Mouse (Mus musculus): Measurements from ENCODE around the gene Usp5. TPM values are rescaled to one million over a fixed set of nuclear protein-coding genes. Genes with fewer than 3 reads are reported as not detected.
"Not testable (repeated sequence)": the region's sequence is repeated elsewhere in the genome, so short reads cannot be mapped to it uniquely, and the experiment has no call there.

The Usp5 gene
- total RNA-seq, 1 experiment from 2014 or later = 83.2 TPM

GRCm38 (mm10) chr6:124840241-124841167, 11.2 kb upstream of the Usp5 start, which contains the start of gene Gnb3:
Gene Gnb3, minus strand, starts transcription at chr6:124840275.
- peak; percentile 52 for DNase-seq

GRCm38 (mm10) chr6:124839805-124840204, 10.5 kb upstream of the Usp5 start:
- DNase-seq = peak; percentile 79

- no peak for DNase-seq
These were observed 7.1 kb upstream of the Usp5 start for GRCm38 (mm10) chr6:124836411-124836810.

DNA sequence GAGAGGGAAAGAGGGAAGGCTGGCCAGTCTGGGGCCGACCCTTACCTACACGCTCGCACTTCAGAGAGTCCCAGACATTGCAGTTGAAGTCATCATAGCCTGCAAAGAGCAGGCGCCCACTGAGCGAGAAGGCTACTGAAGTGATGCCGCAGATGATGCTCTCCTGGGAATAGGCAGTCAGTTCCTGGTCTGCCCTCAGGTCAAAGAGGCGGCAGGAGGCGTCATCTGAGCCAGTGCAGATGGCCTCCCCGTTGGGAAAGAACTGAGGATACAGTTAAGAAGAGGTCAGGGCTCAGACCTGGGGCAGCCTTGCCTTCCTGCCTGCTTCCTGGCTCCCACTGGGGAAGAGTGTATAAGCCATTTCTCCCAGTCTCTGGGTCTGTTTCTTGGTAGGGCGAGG, 6.2 kb upstream of the Usp5 start:
- no peak for DNase-seq

- no peak for DNase-seq
These were observed 5.3 kb upstream of the Usp5 start for GRCm38 (mm10) chr6:124834512-124835081.

- no peak for DNase-seq
These were observed 2.4 kb upstream of the Usp5 start for GRCm38 (mm10) chr6:124831649-124832048.

DNA sequence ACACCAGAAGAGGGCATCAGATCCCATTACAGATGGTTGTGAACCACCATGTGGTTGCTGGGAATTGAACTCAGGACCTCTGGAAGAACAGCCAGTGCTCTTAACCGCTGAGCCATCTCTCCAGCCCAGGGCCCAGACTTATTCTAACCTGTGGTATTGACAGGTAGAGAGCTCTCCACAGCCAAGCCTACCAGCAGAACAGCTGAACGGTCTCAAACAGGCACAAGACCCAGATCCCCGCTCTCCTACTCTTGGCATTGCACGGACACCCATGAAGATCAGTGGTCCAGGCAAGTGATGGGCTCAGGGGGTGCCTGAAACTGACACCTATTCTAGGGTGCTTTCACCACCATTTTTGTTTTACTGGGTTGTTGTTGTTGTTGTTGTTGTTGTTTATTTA, 1.9 kb upstream of the Usp5 start:
- DNase-seq = not testable (repeated sequence)

DNA sequence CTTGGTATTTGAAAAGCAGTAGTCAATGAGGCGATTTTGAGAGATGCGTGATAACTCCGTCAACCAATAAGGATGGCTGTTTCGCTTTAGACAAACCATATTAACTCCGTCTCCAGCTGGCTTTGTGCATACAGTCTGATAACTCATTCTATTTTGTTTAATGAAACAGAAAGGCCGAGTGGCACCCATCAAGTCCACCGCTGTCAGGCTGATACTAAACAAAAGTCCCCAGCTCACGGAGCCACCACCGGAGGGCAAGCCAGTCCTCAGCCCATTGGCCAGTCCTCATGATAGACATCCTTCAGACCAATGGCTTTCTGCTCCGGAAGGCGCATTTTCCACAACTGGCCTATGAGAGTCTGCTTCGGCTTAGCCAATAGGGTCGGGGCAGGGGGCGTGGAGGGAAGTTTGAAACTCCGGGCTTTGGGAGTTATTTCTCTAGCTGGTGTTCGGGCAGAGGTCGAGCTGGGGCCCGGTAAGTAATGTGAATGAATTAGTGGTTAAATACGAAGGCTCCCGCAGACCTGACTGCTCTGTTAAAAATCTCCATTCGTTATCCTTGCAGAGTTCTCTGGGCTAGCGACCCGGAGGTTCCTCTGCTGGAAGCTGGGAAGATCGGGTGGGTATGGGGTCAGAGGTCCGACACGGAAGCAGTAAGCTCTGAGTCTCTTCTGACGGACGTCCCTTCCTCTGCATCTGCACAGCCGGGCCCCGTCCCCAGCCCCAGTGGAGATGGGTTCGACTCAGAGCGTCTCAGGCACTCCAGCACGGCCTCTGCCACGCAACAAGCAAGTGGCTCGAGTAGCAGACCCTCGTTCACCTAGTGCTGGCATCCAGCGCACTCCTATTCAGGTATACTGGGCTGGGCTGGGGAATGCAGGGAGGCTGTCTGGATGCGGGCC, 766 bp upstream of the Usp5 start:
- DNase-seq = peak; percentile 95

DNA sequence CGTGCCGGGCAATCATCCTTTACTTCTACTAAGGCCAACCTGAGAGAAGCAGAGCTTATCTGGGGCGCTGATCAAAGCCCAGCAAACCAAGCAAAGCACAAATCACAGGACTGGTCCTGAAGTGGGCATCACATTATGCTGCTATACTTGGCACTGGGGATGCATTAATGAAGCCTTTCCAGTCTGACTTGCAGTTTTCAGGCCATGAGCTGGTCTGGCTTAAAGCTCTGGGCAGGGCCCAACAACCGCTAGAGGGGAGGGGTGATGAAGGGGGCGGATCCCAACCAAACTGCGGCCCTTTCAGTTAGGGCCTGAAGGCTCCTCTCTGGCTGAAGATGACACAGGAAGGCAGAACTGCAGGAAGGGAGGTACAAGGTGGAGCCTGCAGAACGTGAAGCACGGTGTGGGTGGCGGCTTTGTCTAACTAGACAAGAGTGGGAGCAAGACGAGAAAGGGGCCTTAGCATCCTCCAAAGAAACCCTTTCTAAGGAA, 1.1 kb downstream of the Usp5 start:
- DNase-seq = peak; percentile 77

- DNase-seq = no peak
These were observed 7.2 kb downstream of the Usp5 start for GRCm38 (mm10) chr6:124822049-124822448.

GRCm38 (mm10) chr6:124820891-124821290, 8.4 kb downstream of the Usp5 start:
- no peak for DNase-seq

DNA sequence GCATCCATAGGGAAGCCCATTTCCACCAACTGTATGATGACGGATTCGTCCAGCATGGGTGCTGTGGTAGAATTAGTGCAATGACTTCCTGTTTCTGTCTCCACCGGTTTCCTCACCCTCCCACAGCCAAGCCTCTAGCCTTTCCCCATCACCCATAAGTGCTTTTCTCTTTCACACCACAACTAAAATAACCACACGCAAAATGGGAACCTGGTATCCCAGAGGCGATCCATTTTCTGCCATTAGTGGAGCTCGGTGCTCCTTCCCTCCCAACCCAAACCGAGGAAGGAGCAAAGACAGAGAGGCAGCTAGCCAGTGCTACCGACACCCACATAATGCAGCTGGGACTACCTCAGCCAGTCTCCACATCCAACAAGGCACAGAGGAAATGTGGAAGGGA, 11.3 kb downstream of the Usp5 start:
- DNase-seq = no peak

GRCm38 (mm10) chr6:124817563-124817962, 11.7 kb downstream of the Usp5 start:
- no peak for DNase-seq

DNA sequence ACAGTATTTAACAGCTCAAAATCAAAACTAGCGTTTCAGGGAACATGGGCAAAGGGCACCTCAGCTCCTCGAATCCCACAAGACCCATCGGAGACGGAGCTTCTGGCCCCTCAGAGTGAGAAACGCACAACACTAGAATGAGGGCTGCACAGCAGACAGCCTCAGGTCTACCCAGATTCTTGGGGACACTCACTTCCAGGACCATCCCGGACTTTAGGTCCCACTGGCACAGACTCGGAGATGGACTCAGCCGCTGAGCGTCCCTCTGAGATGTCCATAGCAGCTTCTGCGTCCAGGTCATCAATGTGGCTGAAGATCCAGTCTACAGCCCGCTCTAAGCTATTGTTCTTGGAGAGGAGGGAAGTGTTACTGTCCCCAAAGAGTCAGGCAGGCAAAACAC, 12.2 kb downstream of the Usp5 start:
- DNase-seq = no peak

DNA sequence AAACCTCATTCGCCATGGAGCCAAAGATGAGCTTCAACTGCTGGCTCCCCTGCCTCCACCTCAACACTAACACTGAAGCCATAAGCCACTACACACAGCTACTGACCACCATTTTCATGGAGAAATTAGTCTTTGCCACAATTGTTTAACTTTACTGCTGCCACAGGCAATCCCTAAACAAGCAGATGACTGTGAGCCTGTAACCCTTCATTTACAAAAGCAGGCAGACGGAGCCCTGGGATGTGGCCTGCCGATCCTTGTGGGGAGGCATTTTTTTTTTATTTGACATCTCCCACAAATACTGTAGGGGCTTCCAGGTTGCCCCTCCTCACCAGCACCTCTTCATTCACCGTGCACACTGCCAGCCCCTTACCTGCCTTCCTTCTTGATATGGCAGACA, 12.7 kb downstream of the Usp5 start:
- DNase-seq = no peak

DNA sequence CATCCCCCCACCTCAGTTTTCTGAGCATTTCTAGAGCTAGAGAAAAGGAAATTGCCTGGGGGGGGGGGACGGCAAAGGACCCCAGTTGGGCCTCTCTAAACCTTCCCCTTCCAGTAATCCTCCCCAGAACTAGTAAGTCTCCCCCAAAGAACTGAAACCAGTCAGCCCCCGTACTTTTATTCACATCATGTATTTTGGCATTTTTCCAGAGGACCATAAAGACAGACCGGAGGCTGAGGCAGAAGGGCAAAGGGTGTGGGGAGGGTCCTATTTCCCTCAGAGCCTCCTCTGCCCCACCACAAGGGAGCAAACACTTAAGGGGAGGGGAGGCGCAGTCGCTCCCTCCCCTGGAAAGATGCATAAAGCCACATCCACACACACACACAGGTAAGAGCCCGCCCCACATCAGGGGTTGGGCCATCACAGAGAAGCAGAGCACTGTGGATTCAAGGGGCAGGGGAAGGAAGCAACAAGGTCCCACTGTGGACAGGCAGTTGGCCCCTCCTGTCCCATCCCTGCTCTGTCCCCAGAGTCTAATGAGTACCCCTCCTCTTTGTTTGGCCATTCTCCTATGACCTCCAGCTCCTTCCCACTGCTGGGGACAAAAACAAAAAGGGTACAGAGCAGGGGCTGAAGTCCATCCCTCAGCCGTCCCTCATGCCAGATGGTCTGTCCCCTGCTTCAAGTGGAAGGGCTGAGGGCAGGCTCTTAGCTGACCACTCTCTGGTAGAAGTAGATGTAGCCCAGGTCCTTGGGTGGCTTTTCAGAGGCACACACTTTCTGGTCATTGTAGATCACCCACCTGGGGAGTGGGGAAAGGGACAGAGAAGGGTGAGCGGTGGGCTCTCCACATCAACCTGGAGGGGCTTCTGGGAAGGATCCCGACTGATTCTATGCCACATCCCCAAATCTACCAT, 14.2 kb downstream of the Usp5 start:
- DNase-seq = no peak

DNA sequence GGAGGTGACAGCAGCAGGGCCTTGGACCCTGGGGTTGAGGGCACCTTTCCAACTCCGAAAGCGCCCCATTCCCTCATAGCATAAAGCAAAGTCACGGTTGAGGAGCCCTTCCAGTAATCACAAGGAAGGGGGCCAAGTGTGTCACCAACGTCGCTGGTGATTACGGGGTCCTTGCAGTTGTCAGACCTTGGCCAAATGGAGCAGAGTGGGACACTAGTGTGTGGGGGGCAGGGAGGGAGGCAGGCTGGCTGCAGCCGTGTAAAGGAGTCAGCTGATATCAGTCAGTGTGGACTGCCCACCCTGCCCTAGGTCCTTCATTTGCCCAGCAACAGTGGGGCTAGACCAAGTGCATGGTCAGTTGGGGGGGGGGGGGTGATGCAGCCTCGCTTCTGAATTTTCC, 14.8 kb downstream of the Usp5 start:
- DNase-seq = peak; percentile 62

- DNase-seq = peak; percentile 96
These were observed 15.4 kb downstream of the Usp5 start, which contains the start of gene Tpi1 for GRCm38 (mm10) chr6:124813933-124814332. Gene Tpi1, minus strand, starts transcription at chr6:124814296.

DNA sequence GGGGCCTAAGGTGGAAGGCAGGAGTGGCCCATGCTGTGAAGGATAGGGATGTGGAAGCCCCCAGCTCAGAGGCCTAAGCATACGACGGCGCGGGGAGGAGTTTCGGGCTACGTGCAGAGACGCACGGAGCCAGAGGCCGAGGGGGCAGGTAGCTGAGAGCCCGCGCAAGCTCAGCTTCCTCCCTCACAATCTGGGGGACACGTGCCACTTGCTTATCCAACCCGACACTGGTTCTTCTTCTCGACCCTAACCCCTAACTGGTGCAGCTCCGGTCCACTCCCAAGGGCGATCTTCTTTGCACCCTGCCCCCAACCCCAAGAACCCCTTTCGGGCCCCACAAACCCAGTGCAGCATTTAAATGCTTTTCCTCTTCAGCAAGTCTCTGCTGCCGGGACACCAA, 15.8 kb downstream of the Usp5 start:
- DNase-seq = peak; percentile 82

GRCm38 (mm10) chr6:124812848-124813247, 16.4 kb downstream of the Usp5 start:
- DNase-seq = no peak

Data from adrenal gland, postnatal 14 days (tissue).